Mouse (Mus musculus): ENCODE results near the gene Sgo1. TPM values are rescaled to one million over a fixed set of nuclear protein-coding genes. Genes with fewer than 3 reads are reported as not detected.
A peak's percentile ranks its signal among the peaks of the same experiment; 100 is the strongest.

Gene Sgo1
- polyA plus RNA-seq, 2 experiments: 16.0 to 27.3 TPM

- H3K9ac ChIP-seq (ENCODE audit: low read depth, low read length, severe bottlenecking): no peak overlapping the region
- no peak overlapping the region for H3K4me2 ChIP-seq (replicated peaks; ENCODE audit: low read depth, low read length, severe bottlenecking)
- no peak for ATAC-seq (ENCODE audit: low FRiP score, low read depth)
- H3K27ac ChIP-seq (replicated peaks; ENCODE audit: low read depth, low read length): no peak overlapping the region
- DNase-seq (ENCODE audit: low spot score): peak; percentile 48
- H3K4me3 ChIP-seq (replicated peaks; ENCODE audit: low read length): no peak overlapping the region
- no peaks in the 10 kb centered on the region for H3K4me1 ChIP-seq (ENCODE audit: control insufficient read depth, insufficient read depth, low read length)
- no peaks in the 10 kb centered on the region for H3K9me3 ChIP-seq (ENCODE audit: control insufficient read depth, low read length)
- H3K27me3 ChIP-seq (ENCODE audit: control insufficient read depth, insufficient read depth, low read length): no peaks in the 10 kb centered on the region
- H3K36me3 ChIP-seq (ENCODE audit: control insufficient read depth, insufficient read depth, low read length): no peaks in the 10 kb centered on the region
- 80% methylated on average over 2 of the region's 2 CpGs for WGBS
- TF ChIP-seq POLR2A (IDR thresholded peaks at IDR 0.05; ENCODE audit: borderline replicate concordance, extremely low read depth, insufficient read depth, insufficient read length): no peak
These were observed 4.9 kb upstream of the Sgo1 start for GRCm38 (mm10) chr17:53694039-53694438.

- peak overlapping the region; percentile 98 for H3K27ac ChIP-seq (replicated peaks; ENCODE audit: low read depth, low read length)
- ATAC-seq (ENCODE audit: low FRiP score, low read depth) (no peak), DNase-seq (ENCODE audit: low spot score) (no peak)
- H3K9ac ChIP-seq (ENCODE audit: low read depth, low read length, severe bottlenecking): peak overlapping the region; percentile 86
- H3K4me1 ChIP-seq (ENCODE audit: control insufficient read depth, insufficient read depth, low read length): peaks cover 4% of the 10 kb centered on the region; the same call in 1 of the 2 replicates
- no peaks in the 10 kb centered on the region for H3K9me3 ChIP-seq (ENCODE audit: control insufficient read depth, low read length)
- no peaks in the 10 kb centered on the region for H3K27me3 ChIP-seq (ENCODE audit: control insufficient read depth, insufficient read depth, low read length)
- no peak for TF ChIP-seq POLR2A (IDR thresholded peaks at IDR 0.05; ENCODE audit: borderline replicate concordance, extremely low read depth, insufficient read depth, insufficient read length)
- peaks cover 8% of the 10 kb centered on the region; the same call in 1 of the 2 replicates for H3K36me3 ChIP-seq (ENCODE audit: control insufficient read depth, insufficient read depth, low read length)
- H3K4me2 ChIP-seq (replicated peaks; ENCODE audit: low read depth, low read length, severe bottlenecking): peak overlapping the region; percentile 66
- H3K4me3 ChIP-seq (replicated peaks; ENCODE audit: low read length): peak overlapping the region; percentile 68
- WGBS: 25% methylated on average over 7 of the region's 7 CpGs
These were observed 813 bp upstream of the Sgo1 start for GRCm38 (mm10) chr17:53689946-53690345.

- 14% methylated on average over 1 of the region's 1 CpGs for WGBS
- H3K36me3 ChIP-seq (ENCODE audit: control insufficient read depth, insufficient read depth, low read length): peaks cover 8% of the 10 kb centered on the region; the same call in 1 of the 2 replicates
- peaks cover 4% of the 10 kb centered on the region; the same call in 1 of the 2 replicates for H3K4me1 ChIP-seq (ENCODE audit: control insufficient read depth, insufficient read depth, low read length)
- ATAC-seq (ENCODE audit: low FRiP score, low read depth): no peak
- DNase-seq (ENCODE audit: low spot score): no peak
- H3K9me3 ChIP-seq (ENCODE audit: control insufficient read depth, low read length): no peaks in the 10 kb centered on the region
- H3K27me3 ChIP-seq (ENCODE audit: control insufficient read depth, insufficient read depth, low read length): no peaks in the 10 kb centered on the region
- peak overlapping the region; percentile 86 for H3K9ac ChIP-seq (ENCODE audit: low read depth, low read length, severe bottlenecking)
- peak overlapping the region; percentile 68 for H3K4me3 ChIP-seq (replicated peaks; ENCODE audit: low read length)
- no peak for TF ChIP-seq POLR2A (IDR thresholded peaks at IDR 0.05; ENCODE audit: borderline replicate concordance, extremely low read depth, insufficient read depth, insufficient read length)
- no peak overlapping the region for H3K27ac ChIP-seq (replicated peaks; ENCODE audit: low read depth, low read length)
- peak overlapping the region; percentile 59 for H3K4me2 ChIP-seq (replicated peaks; ENCODE audit: low read depth, low read length, severe bottlenecking)
These were observed 812 bp downstream of the Sgo1 start for GRCm38 (mm10) chr17:53688321-53688720.

- ATAC-seq (ENCODE audit: low FRiP score, low read depth): no peak; the same call in 1 of the 2 replicates
- 83% methylated on average over 8 of the region's 8 CpGs for WGBS
- no peak overlapping the region for H3K27ac ChIP-seq (replicated peaks; ENCODE audit: low read depth, low read length)
These were observed 10.4 kb downstream of the Sgo1 start for GRCm38 (mm10) chr17:53678716-53679115.

GRCm38 (mm10) chr17:53670453-53670852 is 18.7 kb downstream of the Sgo1 start:
- no peaks in the 10 kb centered on the region for H3K27me3 ChIP-seq (ENCODE audit: control insufficient read depth, insufficient read depth, low read length)
- no peak overlapping the region for H3K4me2 ChIP-seq (replicated peaks; ENCODE audit: low read depth, low read length, severe bottlenecking)
- H3K9ac ChIP-seq (ENCODE audit: low read depth, low read length, severe bottlenecking): no peak overlapping the region
- TF ChIP-seq POLR2A (IDR thresholded peaks at IDR 0.05; ENCODE audit: borderline replicate concordance, extremely low read depth, insufficient read depth, insufficient read length): no peak
- no peak overlapping the region for H3K4me3 ChIP-seq (replicated peaks; ENCODE audit: low read length)
- peaks cover 64% of the 10 kb centered on the region for H3K36me3 ChIP-seq (ENCODE audit: control insufficient read depth, insufficient read depth, low read length)
- H3K27ac ChIP-seq (replicated peaks; ENCODE audit: low read depth, low read length): no peak overlapping the region
- no peak for ATAC-seq (ENCODE audit: low FRiP score, low read depth)
- WGBS: 95% methylated on average over 8 of the region's 8 CpGs
- no peaks in the 10 kb centered on the region for H3K4me1 ChIP-seq (ENCODE audit: control insufficient read depth, insufficient read depth, low read length)
- no peak for DNase-seq (ENCODE audit: low spot score)
- H3K9me3 ChIP-seq (ENCODE audit: control insufficient read depth, low read length): no peaks in the 10 kb centered on the region

More at GRCm38 (mm10) chr17:53678716-53679115, 10.4 kb downstream of the Sgo1 start:
- Histone ChIP-seq H3K4me1 (ENCODE audit: control insufficient read depth, insufficient read depth, low read length) (no peaks in the 10 kb centered on the region), H3K27me3 (ENCODE audit: control insufficient read depth, insufficient read depth, low read length) (no peaks in the 10 kb centered on the region), H3K4me3 (replicated peaks; ENCODE audit: low read length) (no peak overlapping the region), H3K9me3 (ENCODE audit: control insufficient read depth, low read length) (no peaks in the 10 kb centered on the region), H3K4me2 (replicated peaks; ENCODE audit: low read depth, low read length, severe bottlenecking) (no peak overlapping the region), H3K9ac (ENCODE audit: low read depth, low read length, severe bottlenecking) (no peak overlapping the region), H3K36me3 (ENCODE audit: control insufficient read depth, insufficient read depth, low read length) (peaks cover 66% of the 10 kb centered on the region)
- no peak for TF ChIP-seq POLR2A (IDR thresholded peaks at IDR 0.05; ENCODE audit: borderline replicate concordance, extremely low read depth, insufficient read depth, insufficient read length)
- peak; percentile 2 for DNase-seq (ENCODE audit: low spot score)

Measured in limb, embryonic 14.5 days (tissue).